Mouse (Mus musculus) forebrain, embryonic 11.5 days (tissue): ENCODE data around the gene Gm11541. TPM values are rescaled to one million over a fixed set of nuclear protein-coding genes. Genes with fewer than 3 reads are reported as not detected.

Experiments used
- ATAC-seq: fragments of 200-750 bp; cut with Nextera tagmentation; replicated peaks from 2 replicates; pipeline ENCODE4 v1.8.0; 2017; ENCODE audit warnings: moderate TSS enrichment; ENCODE audit not compliant: low FRiP score
- DNase-seq: peaks from one replicate; pipeline ENCODE4 v3.0.0-alpha.2; 2017; ENCODE audit warnings: low spot score
- H3K27ac ChIP-seq: fragments of 300-500 bp; sonication (generic); 2 replicates; pipeline ENCODE4 v1.5.1; 2014; ENCODE audit warnings: low read depth, low read length
- H3K27me3 ChIP-seq: fragments of 300-500 bp; sonication (generic); 2 replicates; pipeline ENCODE4 v1.6.1; 2014; ENCODE audit warnings: mild to moderate bottlenecking, low read length, mixed read lengths; ENCODE audit not compliant: control insufficient read depth, insufficient read depth
- H3K36me3 ChIP-seq: fragments of 300-500 bp; sonication (generic); 2 replicates; pipeline ENCODE4 v1.6.1; 2014; ENCODE audit warnings: mild to moderate bottlenecking, low read length, moderate library complexity, mixed read lengths; ENCODE audit not compliant: control insufficient read depth, insufficient read depth
- H3K4me1 ChIP-seq: fragments of 300-500 bp; sonication (generic); replicated peaks from 2 replicates; pipeline ENCODE4 v1.6.1; 2014; ENCODE audit warnings: low read length, mixed read lengths; ENCODE audit not compliant: control insufficient read depth, insufficient read depth
- H3K4me2 ChIP-seq: fragments of 300-500 bp; sonication (generic); 2 replicates; pipeline ENCODE4 v1.6.1; 2014; ENCODE audit warnings: low read depth, mild to moderate bottlenecking, low read length, moderate library complexity, mixed read lengths; ENCODE audit not compliant: severe bottlenecking
- H3K4me3 ChIP-seq: fragments of 300-500 bp; sonication (generic); 2 replicates; pipeline ENCODE4 v1.5.1; 2014; ENCODE audit warnings: low read depth, low read length
- H3K9ac ChIP-seq: fragments of 300-500 bp; sonication (generic); 2 replicates; pipeline ENCODE4 v1.6.1; 2014; ENCODE audit warnings: low read length
- H3K9me3 ChIP-seq: fragments of 300-500 bp; sonication (generic); 2 replicates; pipeline ENCODE4 v1.6.1; 2016; ENCODE audit warnings: low read length, mixed read lengths; ENCODE audit not compliant: control insufficient read depth
- WGBS: fragments of 180-500 bp; shearing (Covaris S2); extraction: QIAGEN DNeasy Blood & Tissue Kit; methylation state at CpG from one replicate; pipeline ENCODE4 v1.1.7; 2014; 5-methylcytosine and 5-hydroxymethylcytosine counted together
- polyA plus RNA-seq: library from polyadenylated mRNA; unstranded; fragments of >200 nt; fragmentation: Nextera tagmentation; extraction: Ambion mirVana; gene quantifications from 2 replicates; pipeline ENCODE4 v1.2.1, GENCODE M21; 2014

Gene Gm11541
- polyA plus RNA-seq, 1 experiment from 2014 or later, result not detected

DNA sequence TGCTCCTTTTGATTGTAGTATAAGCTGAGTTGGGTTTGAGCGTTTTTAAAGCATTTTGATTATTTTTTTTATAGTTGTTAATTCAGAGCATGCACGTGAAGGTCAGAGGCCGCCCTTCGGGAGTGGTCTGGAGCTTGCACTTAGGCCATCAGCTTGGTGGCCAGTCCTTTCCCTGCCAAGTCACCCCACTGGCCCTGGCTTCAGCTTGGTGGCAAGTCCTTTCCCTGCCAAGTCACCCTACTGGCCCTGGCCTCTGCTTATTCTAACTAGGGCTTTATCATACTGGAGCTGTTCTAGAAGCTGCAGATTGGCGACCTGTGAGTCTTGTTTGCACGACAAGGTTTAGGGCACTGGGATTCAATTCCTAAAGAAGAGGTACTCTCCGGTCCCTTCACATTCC lies 21.9 kb downstream of the Gm11541 start:
- Histone ChIP-seq H3K9me3 (no peaks in the 10 kb centered on the region), H3K27me3 (no peaks in the 10 kb centered on the region), H3K4me2 (no peak overlapping the region), H3K27ac (no peak overlapping the region), H3K9ac (no peak overlapping the region), H3K36me3 (no peaks in the 10 kb centered on the region), H3K4me1 (no peaks in the 10 kb centered on the region), H3K4me3 (no peak overlapping the region)
- no peak for ATAC-seq
- 83% methylated on average over 7 of the region's 7 CpGs for WGBS
- DNase-seq, result no peak

DNA sequence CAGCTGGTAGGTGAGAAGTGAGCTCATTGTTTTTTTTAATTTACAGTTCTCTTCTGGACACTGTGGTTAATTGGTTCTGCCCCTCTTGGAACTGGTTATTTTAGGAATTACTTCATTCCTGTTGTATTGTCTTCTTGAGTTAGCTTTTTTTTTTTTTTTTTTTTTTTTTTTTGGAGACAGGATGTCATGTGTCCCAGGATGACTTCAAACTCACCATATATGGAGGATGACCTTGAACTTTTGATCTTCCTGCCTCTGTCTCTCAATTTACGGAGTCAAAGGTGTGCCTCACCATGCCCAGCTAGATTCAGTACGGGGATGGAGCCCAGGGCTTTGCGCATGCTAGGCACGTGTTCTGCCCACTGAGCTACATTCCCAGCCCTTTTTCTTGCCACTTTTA lies 22.7 kb downstream of the Gm11541 start:
- DNase-seq (no peak), ATAC-seq (no peak)
- no peak overlapping the region for H3K27ac ChIP-seq
- H3K9ac ChIP-seq, result no peak overlapping the region
- WGBS, result 88% methylated on average over 4 of the region's 4 CpGs
- no peaks in the 10 kb centered on the region for H3K4me1 ChIP-seq
- no peak overlapping the region for H3K4me3 ChIP-seq
- no peak overlapping the region for H3K4me2 ChIP-seq
- H3K36me3 ChIP-seq, result no peaks in the 10 kb centered on the region
- H3K9me3 ChIP-seq, result no peaks in the 10 kb centered on the region
- no peaks in the 10 kb centered on the region for H3K27me3 ChIP-seq

DNA sequence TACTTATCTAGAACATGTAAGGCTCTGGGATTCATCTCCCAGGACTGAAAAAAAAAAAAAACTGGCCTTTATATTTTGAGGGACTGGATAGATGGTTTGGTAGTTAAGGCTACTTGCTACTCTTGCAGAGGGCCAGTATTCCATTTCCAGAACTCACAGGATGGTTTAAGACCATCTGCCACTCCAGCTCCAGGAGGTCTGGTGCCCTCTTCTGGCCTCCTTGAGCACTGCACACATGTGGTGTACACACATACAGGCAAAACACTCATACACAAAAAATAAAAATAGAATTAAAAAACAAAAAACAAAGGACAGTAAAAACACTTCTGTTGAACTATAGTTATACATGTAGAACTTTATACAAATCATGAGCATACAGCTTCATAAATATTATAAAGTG lies 23.7 kb downstream of the Gm11541 start:
- Histone ChIP-seq H3K4me2 (no peak overlapping the region), H3K4me1 (peaks cover 4% of the 10 kb centered on the region), H3K9ac (no peak overlapping the region), H3K27ac (no peak overlapping the region), H3K36me3 (no peaks in the 10 kb centered on the region), H3K4me3 (no peak overlapping the region), H3K27me3 (no peaks in the 10 kb centered on the region), H3K9me3 (no peaks in the 10 kb centered on the region)
- ATAC-seq (no peak), DNase-seq (no peak)

DNA sequence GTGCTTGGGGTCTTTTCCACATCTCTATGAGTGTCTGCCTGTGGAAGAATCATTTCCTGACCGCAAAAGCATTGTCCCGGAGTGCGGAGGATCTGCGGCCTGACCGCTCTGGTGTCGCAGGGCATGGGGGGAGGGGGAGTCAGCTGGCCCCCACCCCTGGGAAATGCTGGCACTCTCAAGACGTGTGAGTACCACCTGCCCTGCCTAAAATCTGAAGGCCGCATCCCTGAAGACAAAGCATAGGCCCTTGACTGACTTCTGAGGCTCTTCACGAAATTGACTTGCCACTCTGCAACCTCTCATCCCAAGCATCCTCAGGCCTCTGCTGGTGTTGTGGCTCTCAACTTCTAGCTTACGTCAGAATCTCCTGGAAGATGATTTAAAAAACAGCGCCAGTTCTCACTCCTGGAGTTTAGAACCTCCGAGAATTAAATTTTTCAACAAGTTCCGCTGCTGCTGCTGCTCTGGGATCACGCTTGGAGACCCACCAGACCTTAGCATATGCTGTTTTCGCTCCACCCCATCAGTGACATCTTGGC lies 26.6 kb downstream of the Gm11541 start:
- no peak for ATAC-seq
- Histone ChIP-seq H3K4me3 (peak overlapping the region; percentile 90), H3K9me3 (no peaks in the 10 kb centered on the region), H3K4me1 (peaks cover 7% of the 10 kb centered on the region), H3K36me3 (no peaks in the 10 kb centered on the region), H3K9ac (peak overlapping the region; percentile 32; the same call in 1 of the 2 replicates), H3K4me2 (peak overlapping the region; percentile 74), H3K27ac (no peak overlapping the region), H3K27me3 (no peaks in the 10 kb centered on the region)
- no peak for DNase-seq
- WGBS, result 32% methylated on average over 15 of the region's 15 CpGs

DNA sequence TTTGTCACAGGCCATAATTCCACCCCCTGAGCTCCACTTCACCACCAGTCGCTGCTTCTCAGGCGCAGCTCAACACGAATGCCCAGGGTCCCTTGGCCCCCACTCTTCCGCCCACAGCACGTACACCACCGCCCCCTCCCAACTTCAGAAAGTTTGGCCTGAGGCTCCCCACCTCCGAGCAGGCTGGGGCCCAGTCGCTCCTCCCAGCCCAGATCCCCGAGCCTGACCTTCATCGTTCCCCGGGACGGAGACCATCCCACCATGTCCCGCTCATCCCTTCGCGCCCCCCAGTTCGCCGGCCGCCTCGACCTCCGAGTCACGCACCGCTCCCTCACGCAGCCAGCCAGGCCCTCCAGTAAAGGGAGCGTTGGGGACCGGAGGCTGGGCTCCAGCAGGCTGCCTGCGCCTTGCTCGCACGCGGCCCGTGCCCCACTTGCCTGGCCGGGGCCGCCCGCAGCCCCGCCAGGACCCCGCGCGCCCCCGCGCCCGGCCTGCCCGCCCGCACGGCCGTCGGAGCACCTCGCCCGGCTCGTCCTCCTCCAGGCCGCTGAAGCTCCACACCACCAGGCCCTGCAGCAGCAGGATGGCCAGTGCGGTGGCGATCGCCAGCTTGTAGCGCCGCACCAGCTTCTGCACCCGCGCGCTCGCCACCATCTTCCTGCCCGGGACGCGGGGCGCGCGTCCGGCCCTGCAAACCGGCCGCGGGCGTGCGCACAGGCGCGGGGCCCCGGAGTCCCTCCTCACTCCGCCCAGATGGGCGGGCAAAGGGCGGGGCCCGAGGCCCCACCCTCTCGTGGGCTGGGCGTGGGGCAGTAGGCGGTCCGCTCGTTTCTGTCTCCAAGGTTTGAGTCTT lies 27.3 kb downstream of the Gm11541 start, which contains the start of gene Xylt2:
Gene Xylt2 (minus strand): TSS at position 762 of the 853 bp plus-strand sequence.
- H3K9me3 ChIP-seq, result no peaks in the 10 kb centered on the region
- peak within 1 kb of the TSS; percentile 72 for H3K27ac ChIP-seq
- H3K4me2 ChIP-seq, result peak within 1 kb of the TSS; percentile 74
- no peaks in the 10 kb centered on the region for H3K36me3 ChIP-seq
- peak within 1 kb of the TSS; percentile 96 for H3K9ac ChIP-seq
- peaks cover 7% of the 10 kb centered on the region for H3K4me1 ChIP-seq
- no peaks in the 10 kb centered on the region for H3K27me3 ChIP-seq
- DNase-seq, result peak; percentile 95
- ATAC-seq, result peak; percentile 94
- under 1% methylated on average over 77 of the region's 82 CpGs for WGBS
- H3K4me3 ChIP-seq, result peak within 1 kb of the TSS; percentile 90

DNA sequence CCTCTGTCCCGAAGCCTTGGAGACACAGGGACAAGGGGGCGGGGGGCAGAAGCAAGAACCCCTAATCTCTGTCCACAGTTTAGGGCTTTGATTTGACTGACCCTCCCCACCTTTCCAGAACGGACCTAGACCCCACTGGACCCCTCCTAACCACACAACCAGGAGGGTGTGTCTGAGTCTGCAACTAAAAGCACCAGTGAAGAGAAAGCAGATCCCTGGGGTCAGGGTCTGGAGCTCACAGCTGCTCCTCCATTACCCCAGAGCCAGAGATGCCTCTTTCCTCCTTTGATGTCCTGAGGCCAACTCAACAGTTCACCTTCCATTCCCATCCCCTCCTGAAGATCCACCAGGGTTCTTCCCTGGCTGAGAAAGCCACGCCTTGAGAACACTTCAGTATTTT lies 28.0 kb downstream of the Gm11541 start:
- 45% methylated on average over 4 of the region's 4 CpGs for WGBS
- peaks cover 7% of the 10 kb centered on the region for H3K4me1 ChIP-seq
- H3K4me2 ChIP-seq, result peak overlapping the region; percentile 74
- H3K27me3 ChIP-seq, result no peaks in the 10 kb centered on the region
- H3K27ac ChIP-seq, result no peak overlapping the region
- no peaks in the 10 kb centered on the region for H3K36me3 ChIP-seq
- H3K4me3 ChIP-seq, result peak overlapping the region; percentile 90
- DNase-seq (no peak), ATAC-seq (no peak)
- peak overlapping the region; percentile 96 for H3K9ac ChIP-seq
- no peaks in the 10 kb centered on the region for H3K9me3 ChIP-seq

DNA sequence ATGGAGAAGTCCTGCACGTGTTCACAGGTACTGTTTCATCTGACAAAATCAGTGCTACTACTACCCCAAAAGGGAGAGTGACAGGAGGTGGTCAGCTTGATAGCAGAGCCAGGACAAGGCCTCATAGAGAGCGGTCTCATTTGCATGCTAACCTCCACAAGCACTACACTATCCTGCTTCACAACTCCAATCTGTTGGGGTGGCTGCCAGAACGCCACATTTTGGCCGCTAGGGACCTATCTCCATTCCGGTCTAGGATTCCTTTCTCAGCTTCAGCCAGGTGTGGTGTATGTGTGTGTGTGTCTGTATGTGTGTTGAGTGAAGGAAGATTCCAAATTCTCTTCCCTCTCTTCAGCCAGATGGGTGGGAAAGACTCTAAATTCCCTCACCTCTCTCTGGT lies 28.9 kb downstream of the Gm11541 start:
- ATAC-seq, result no peak
- 81% methylated on average over 5 of the region's 5 CpGs for WGBS
- no peak overlapping the region for H3K4me3 ChIP-seq

DNA sequence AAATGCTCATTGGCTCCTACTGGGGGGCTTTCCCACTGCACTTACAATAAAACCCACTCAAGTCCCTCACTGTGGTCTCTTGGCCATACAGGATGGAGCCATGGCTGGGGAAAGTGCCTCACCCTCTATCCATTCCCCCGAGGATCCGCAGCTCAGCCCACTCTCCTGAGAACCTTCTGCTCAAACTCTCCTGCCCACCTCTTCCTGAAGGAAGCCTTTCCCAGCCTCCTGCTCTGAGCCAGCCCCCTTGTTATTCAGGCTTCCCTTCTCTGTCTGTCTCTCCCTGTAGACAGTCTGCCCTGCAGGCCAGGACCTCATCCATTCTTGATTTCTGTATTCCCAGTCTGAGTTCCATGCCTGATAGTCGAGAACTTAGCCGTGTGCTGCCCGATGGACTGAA lies 29.3 kb downstream of the Gm11541 start:
- Histone ChIP-seq H3K27me3 (no peaks in the 10 kb centered on the region), H3K9me3 (no peaks in the 10 kb centered on the region), H3K27ac (no peak overlapping the region), H3K4me3 (no peak overlapping the region), H3K4me1 (peaks cover 7% of the 10 kb centered on the region), H3K9ac (no peak overlapping the region), H3K4me2 (no peak overlapping the region), H3K36me3 (no peaks in the 10 kb centered on the region; the same call in 1 of the 2 replicates)
- no peak for ATAC-seq
- peak; percentile 37 for DNase-seq
- 84% methylated on average over 5 of the region's 5 CpGs for WGBS

More for the DNA sequence above, 28.9 kb downstream of the Gm11541 start:
- peaks cover 7% of the 10 kb centered on the region for H3K4me1 ChIP-seq
- H3K36me3 ChIP-seq, result no peaks in the 10 kb centered on the region
- H3K27ac ChIP-seq, result no peak overlapping the region
- H3K27me3 ChIP-seq, result no peaks in the 10 kb centered on the region
- H3K9ac ChIP-seq, result no peak overlapping the region
- H3K4me2 ChIP-seq, result no peak overlapping the region; the same call in 1 of the 2 replicates
- no peaks in the 10 kb centered on the region for H3K9me3 ChIP-seq
- no peak for DNase-seq
